Mouse (Mus musculus) olfactory bulb, adult 2 months (tissue): ENCODE measurements around the gene Inip.

ENCODE experiments used
- CTCF ChIP-seq: fragments of 200-500 bp; IDR thresholded peaks from 2 replicates; pipeline ENCODE4 v1.5.1; 2012; ENCODE audit warnings: low read depth, mild to moderate bottlenecking, low read length, moderate library complexity; ENCODE audit not compliant: insufficient read depth
- POLR2A ChIP-seq: fragments of 200-500 bp; IDR thresholded peaks from 2 replicates; pipeline ENCODE4 v1.6.1; 2012; ENCODE audit warnings: mild to moderate bottlenecking, low read depth, low read length, moderate library complexity; ENCODE audit not compliant: insufficient read depth

GRCm38 (mm10) chr4:59817790-59818189, 16.4 kb upstream of the Inip start:
- TF ChIP-seq POLR2A, result no peak
- TF ChIP-seq CTCF, result no peak
